Mouse (Mus musculus): ENCODE measurements around the gene Arhgef11.

Arhgef11 gene

DNA sequence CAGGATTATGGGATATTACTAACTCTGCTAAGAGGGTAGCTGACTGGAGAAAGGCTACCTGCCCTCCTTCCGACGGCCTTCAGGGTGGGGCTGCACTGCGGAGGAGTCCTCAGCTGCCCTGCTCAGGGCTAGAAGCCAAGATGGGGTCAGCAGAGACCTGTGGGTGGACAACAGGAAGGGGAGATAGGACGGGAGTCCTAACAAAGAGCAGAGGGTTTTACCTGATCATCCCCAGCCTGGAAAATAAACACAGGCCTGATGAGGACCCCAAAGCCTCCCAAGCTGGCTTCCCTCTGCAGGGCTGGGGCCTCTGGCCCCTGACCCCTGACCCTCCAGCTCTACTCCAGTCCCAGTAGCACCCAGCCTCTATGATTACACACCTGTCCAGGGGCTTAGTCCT is 145.8 kb downstream of the Arhgef11 start:
- no peak for DNase-seq

GRCm38 (mm10) chr3:87763683-87764289 is 146.4 kb downstream of the Arhgef11 start:
- DNase-seq: peak; percentile 78

GRCm38 (mm10) chr3:87764506-87764905 is 147.1 kb downstream of the Arhgef11 start:
- no peak for DNase-seq

DNA sequence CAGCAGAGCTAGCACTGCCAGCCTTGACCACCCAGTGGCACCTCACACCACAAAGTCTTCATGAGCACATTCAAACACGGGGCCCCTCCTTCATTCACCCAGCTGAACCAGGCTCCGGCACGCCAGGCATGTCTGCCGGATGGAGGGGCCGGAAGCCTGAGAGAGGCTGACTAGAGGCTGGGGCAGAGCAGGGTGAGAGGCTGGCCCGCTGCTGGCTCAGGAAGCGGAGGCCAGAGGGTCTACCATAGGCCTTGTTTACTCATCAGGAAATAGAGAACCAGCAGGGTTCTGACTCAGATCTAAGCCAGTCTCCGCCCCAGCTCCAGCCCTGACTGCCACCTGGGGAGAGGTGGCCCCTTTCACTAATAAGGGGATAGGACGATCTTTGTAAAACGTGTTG is 147.7 kb downstream of the Arhgef11 start:
- no peak for DNase-seq

DNA sequence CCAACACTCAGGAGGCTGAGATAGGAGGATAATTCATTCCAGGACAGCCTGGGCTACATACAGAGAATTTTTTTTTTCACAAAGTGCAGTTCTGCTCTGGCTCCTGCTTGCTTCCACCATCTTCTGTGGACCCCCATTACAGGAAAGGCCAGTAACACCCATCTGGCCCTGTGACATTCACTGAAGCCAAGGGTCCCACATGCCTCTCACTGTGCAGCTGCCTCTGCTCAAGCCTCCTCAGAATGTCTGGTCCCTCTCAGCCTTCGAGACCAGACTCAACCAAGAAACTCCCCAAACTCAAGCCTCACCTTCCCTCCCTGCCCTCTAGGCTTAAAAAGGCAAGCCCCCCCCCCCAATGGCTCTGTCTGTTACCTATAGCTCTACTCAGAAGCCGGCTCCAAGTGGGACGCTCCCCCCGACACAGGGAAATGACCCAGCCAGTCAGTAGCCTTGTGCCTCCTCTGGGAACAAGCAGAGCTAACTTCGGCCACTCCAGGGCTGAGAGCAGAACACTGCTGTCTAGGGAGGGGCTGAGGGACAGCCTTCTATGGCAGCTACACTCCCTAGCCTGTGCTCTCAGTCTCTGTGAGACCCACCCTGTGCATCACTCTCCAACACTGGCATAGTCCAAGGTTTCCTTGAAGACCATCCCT is 148.4 kb downstream of the Arhgef11 start:
- no peak for DNase-seq

DNA sequence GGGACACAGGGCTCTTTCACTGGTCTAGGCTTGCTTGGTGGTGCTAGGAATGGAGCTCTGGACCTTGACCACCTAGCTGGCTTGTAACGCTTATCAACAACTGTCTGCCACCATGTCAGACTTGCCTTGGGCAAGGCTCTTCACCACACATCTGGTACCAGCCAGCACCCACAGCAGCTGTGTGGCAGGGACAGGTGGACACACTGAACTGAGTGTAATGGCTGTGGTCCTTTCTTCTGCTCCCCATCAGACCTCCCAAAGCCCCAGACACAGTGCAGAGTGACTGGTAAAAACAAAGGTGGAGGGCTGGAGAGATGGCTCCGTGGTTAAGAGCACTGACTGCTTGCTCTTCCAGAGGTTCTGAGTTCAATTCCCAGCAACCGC is 148.9 kb downstream of the Arhgef11 start:
- DNase-seq: no peak

DNA sequence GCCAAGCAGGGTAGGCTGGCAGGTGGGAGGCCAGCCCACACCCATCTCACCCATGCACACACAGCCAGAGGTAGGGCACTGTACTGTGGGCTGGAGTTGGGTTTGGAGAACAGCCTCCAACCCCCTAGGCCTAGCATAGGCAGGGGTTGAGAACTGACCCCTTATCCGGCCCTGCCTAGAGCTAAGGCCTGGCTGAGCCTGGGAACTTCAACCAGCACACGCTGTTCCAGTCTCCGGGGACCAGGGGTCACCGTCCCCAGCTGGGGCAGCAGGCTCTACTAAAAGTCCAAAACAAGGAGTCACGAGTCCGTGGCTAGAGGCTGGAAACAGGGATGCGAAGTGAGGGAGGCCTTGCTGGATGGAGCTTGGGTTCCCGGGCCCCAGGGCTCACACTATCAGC is 150.4 kb downstream of the Arhgef11 start:
- DNase-seq: no peak

DNA sequence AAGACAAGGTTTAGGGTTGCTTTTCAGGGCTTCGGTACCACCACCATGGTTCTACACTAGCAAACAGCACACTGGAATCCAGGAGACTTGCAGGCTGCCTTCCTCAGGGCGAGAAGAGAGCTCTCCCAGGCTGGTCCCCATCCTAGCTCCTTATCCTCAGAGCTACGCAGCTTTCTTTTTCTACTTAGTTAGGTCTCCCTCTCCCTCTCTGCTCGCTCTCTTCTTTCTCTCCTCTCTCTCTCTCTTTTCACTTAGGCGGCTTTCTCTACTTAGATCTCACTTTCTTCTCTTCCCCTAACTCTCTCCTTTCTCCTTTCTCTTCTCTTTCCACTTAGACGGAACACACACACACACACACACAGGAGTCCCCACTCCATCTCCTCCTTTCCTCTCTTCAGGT is 151.1 kb downstream of the Arhgef11 start:
- no peak for DNase-seq

DNA sequence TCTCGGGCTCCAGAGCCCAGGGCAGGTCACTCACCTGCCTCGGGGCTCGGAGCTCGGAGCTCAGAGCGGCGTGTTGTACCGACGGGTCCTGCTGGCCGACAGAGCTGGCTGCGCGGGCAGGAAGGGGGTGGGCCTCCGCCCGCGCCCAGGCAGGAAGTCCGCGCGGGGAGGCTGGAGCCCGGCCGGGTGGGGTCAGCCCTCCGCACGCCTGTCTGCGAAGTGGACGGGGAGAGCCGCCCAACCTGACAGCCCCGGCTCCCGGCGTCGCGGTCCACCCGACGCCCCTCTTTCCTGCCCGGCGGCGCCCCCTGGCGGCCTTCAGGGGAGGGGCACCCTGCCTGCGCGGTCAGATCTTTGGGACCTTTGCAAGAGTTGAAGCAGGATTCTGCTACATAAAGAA is 151.5 kb downstream of the Arhgef11 start:
- DNase-seq: peak; percentile 41

DNA sequence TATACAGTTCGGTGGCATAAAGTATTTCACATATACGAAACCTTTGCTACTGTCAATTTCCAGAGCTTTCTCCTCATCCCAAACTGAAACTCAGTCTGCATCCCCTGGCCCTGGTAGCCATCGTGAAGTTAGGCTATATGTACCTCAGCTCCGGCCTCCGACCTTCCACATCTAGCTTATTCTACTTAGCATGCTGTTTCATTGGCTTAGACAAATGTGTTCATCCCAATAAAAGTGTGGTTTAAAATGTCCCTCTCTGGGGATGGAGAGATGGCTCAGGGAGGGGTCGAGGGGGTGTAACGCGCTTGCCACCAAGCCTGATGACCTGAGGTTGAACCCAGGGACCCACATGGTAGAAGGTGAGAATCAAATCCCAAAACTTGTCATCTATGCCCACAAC is 152.1 kb downstream of the Arhgef11 start:
- DNase-seq: no peak

GRCm38 (mm10) chr3:87770280-87770679 is 152.9 kb downstream of the Arhgef11 start:
- no peak for DNase-seq

DNA sequence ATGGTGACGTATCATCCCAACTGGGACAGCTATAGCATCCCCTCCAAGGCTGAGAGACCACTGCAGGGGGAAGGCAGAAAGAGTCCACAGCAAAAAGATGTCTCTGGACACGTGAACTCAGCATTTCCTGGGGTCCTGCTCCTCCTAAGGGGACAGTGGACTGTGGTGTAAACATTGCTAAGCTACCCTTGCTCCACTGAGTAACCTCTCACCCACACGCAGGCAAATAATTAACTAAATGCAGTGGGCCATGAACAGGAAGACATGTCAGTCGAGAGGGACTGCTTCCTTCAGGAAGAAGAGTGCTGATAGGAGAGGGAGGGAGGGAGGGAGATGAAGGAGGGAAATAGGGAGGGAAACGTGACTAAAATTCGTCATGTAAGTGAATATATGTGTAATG is 153.7 kb downstream of the Arhgef11 start:
- no peak for DNase-seq

DNA sequence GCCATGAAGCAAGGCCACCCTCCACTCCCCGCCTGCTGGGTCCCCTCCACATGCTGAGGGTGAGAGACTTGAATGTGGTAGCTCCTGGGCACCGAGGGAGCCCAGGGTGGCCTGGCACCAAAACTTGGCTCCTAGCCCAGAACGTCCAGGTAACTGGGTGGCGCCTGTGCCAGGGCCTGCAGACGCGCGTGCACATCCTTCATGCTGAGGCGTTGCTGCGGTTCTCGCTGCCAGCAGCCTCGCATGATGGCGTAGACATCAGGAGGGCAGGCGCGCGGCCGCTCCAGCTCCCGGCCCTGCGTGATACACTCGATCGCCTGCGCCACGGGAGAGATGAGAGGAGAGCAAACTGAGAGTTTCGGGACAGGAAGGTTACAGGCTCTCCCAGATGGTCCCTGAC is 160.9 kb downstream of the Arhgef11 start:
- DNase-seq: no peak

DNA sequence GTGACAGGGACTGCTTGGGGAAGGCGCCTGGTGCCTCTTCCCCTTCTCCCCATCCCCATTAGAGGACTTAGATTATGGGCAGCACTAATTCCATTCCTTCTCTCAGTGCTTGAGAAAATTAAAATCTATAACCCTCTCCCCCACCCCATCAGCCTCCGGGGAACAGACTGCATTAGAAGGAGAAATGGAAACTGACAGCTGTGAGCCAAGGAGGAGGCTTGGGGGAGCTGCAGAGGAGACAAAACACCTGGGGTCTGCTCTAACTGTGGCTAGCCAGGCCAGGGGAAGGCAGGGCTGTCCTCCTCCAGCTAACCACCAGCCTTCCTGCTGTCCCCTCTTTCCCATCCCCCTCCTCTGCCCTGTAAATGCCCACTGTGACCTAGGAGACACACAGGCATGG is 161.7 kb downstream of the Arhgef11 start:
- DNase-seq: no peak

GRCm38 (mm10) chr3:87783282-87784023 is 166.1 kb downstream of the Arhgef11 start:
- no peak for DNase-seq

DNA sequence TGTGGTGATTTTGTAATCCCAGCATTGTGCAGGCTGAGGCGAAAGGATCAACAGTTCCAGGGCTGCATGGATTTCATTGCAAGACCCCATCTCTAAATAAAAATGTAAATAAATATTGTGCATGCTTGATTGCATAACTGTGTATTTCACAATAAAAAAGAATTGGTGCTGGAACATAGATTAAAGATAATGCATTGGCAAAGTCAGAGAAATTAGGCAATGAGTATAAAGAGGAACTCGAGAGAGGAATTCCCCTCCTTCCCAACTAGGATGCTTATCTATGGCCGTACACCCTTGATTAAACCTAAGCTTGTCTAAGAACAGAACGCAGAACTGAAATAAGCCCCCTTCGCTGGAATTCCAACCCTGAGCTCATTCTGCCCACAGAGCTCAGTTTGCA is 167.8 kb downstream of the Arhgef11 start:
- no peak for DNase-seq

GRCm38 (mm10) chr3:87785626-87786214 is 168.4 kb downstream of the Arhgef11 start:
- DNase-seq: no peak
